Mouse (Mus musculus): ENCODE results near the gene Selenoh.

GRCm38 (mm10) chr2:84688080-84688844 lies 17.7 kb upstream of the Selenoh start:
- no peak for TF ChIP-seq CTCF (IDR thresholded peaks at IDR 0.05; ENCODE audit: low read depth, low read length)
- TF ChIP-seq GATA1 (IDR thresholded peaks at IDR 0.05; ENCODE audit: borderline replicate concordance, low read length): no peak
- no peak for TF ChIP-seq POLR2AphosphoS5 (IDR thresholded peaks at IDR 0.05; ENCODE audit: insufficient replicate concordance, low read depth, low read length)
- TF ChIP-seq TAL1 (conservative IDR thresholded peaks at IDR 0.05; ENCODE audit: low read depth, low read length): no peak

Measured in G1E (cell line).